Mouse (Mus musculus) kidney, postnatal 4 days (tissue): Measurements from ENCODE around the gene Adamts12.

Experiments
- DNase-seq, 2 experiments: peaks; one replicate each; pipeline ENCODE4 v3.0.0; 2021; ENCODE audit warnings: mixed read lengths in 2 of 2

Gene Adamts12

GRCm38 (mm10) chr15:11297960-11298359, 233.4 kb downstream of the Adamts12 start:
- DNase-seq: no peak

GRCm38 (mm10) chr15:11317077-11317476, 252.5 kb downstream of the Adamts12 start:
- no peak for DNase-seq

DNA sequence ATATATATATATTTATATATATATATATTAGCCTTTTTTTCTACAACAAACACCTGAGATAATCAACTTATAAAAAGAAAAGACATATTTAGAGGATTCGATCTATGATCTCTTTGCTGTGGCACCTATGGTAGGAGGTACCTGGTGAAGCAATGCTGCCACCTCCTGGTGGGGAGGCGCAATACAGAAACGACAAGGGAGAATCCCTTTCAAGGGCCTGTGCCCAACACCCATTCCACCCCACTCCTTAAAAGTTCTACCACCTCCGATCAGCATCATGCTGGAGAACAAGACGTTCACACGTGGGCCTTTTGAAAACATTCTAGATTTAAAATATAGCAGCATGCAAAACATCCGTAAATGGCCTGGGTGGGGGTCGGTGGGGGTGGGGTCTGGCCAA, 255.9 kb downstream of the Adamts12 start:
- peak; percentile 77 to 78 for DNase-seq

- no peak for DNase-seq
Observed at GRCm38 (mm10) chr15:11339467-11340180, 275.0 kb downstream of the Adamts12 start.

DNA sequence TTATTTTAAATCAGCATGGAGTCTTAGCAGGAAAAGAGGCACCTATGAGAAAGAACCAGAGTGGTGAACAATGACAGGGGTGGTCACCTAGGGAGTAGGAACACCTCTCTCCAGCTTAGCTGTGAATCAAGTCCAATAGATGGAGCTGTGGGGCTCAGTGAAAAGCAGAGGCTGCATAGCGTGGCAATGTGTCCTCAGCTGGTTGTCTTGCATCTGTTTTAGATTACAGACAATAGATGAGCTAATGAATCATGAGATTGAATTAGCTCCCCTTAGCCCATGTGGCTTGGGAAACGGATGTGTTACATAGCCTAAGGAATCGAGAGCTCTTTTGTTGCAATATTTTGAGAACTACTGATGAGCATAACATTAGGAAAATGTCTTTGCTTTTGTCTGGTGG, 291.3 kb downstream of the Adamts12 start:
- DNase-seq: no peak

- no peak for DNase-seq
Observed at GRCm38 (mm10) chr15:11357501-11357900, 292.9 kb downstream of the Adamts12 start.

DNA sequence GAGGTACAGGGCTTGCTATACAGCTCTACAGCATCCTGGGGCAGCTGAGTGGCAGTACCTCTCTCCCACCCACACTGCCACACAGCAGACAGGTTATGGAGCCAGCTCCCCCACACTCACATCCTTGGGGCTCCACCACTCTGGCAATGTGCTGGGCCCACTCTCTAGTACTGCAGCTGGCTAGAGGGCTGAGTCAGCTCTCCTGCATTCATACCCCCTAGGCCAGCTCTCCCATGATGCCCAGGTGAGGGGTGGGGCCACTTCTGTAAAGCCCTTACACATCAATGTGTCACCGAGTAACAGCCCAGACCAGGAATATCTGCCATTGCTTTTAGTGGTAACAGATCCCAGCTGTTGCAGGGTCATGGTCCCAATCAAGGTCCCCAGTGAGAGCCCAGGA, 296.3 kb downstream of the Adamts12 start:
- DNase-seq: no peak

GRCm38 (mm10) chr15:11361824-11362223, 297.2 kb downstream of the Adamts12 start:
- no peak for DNase-seq

- no peak for DNase-seq
Observed at GRCm38 (mm10) chr15:11364112-11364511, 299.5 kb downstream of the Adamts12 start.

GRCm38 (mm10) chr15:11364795-11365194, 300.2 kb downstream of the Adamts12 start:
- DNase-seq: peak in 1 of 2 experiments; percentile 13

DNA sequence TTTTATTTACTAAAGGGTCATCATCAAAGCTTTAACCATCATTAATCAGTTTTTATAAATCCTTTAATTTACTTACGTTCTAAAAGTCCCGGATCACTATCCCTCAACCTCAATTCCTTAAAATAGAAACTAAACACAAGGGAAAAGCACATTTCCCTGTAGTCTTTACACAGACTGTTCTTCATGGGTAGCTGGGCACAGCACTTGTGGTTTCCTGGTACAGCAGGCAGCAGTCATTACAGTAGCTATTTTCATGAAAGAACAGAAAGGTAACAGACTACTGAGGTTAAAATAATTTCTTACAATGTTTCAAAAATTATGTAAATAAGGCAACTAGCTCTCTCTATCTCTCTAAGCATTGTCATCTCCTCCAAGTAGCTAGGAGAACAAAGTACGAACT, 305.0 kb downstream of the Adamts12 start:
- DNase-seq: no peak

- no peak for DNase-seq
Observed at GRCm38 (mm10) chr15:11370477-11371085, 306.0 kb downstream of the Adamts12 start.

- DNase-seq: no peak
Observed at GRCm38 (mm10) chr15:11379431-11380086, 315.0 kb downstream of the Adamts12 start.

DNA sequence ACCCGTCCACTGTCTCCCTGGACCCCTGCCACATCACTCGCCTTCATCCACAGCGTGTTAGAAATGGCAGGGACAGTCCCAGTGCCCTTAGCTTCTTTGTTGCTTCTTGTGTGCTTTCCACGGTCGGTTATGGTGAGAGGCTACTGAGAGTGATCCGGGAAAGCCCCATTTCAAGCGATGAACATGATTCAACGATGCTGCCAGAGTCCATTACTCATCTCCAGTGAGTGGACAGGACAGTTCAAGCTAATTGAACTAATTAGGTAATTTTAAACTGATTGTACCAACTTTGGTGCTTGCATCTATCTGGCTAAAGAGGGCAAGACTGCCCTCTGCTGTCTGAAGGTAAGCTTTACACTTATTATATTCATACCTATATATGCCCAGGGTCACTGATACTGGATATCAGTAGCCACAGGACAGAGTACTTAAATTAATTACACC, 315.5 kb downstream of the Adamts12 start:
- DNase-seq: peak in 1 of 2 experiments; percentile 19

- DNase-seq: no peak
Observed at GRCm38 (mm10) chr15:11380616-11381015, 316.0 kb downstream of the Adamts12 start.

GRCm38 (mm10) chr15:11382585-11382984, 318.0 kb downstream of the Adamts12 start:
- DNase-seq: no peak

DNA sequence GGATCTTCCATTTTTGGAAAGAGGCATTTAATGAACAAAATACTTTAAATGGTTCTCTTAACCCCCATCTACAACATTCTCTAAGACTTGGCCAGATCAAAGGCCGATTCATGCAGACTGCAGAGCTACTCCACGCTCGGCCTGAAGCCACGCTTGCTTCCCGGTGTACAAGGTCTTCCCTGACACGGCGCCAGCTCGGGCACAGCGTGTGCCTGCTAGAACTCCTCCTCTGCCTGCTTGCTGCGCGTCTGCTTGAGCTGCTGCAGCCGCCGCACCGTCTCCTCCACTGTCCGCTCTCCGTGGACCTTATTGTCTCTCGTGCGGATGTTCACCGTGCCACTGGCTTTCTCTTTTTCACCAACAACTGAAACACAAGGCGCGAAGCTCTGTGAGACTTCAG, 319.2 kb downstream of the Adamts12 start:
- DNase-seq: no peak

DNA sequence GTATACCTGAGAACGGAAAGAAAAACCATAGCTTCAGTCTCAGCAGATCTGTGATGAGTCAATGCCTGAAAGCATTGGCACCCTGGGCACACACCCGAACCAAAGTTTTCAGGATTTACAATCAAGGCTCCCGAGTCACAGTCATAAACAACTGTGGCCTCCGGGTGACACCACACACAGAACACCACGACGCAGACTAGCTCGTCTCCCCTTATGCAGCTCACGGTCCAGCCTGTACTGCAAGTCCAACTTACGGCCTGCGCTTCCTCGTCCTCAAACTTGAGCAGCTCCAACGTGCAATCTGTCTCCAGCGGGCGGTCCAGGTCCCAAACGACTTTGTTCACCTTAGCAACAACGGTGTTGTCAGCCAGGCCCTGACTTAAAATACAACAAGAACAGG, 328.3 kb downstream of the Adamts12 start:
- DNase-seq: no peak

DNA sequence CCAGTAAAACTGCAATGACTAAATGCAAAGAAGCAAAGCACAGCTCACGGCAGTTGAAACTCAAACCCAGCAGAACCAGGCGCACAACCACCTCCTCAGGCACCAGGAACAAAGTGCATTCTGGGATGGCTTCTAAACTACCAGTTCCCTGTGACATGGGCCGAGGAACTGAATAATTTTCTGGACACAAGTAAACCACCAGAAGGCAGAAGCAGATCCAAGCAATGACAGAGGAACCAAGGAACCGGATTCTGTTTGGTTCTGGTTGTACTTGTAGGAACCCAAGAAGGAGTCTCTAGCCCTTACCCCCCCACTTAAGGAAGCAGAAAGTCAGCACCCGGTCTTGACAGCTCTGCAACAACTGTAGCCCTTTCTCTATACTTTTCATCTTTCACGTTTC, 331.8 kb downstream of the Adamts12 start:
- no peak for DNase-seq
